Mouse (Mus musculus) brain, embryonic 14.5 days (tissue): ENCODE measurements around the gene Krtap19-4.

Experiments
- CTCF ChIP-seq: fragments of 200-500 bp; IDR thresholded peaks from 2 replicates; pipeline ENCODE4 v1.5.1; 2012; ENCODE audit warnings: inconsistent platforms, mild to moderate bottlenecking, moderate library complexity, borderline replicate concordance; ENCODE audit not compliant: insufficient read depth, insufficient read length; ENCODE audit errors: extremely low read depth
- POLR2A ChIP-seq: fragments of 200-500 bp; IDR thresholded peaks from 2 replicates; pipeline ENCODE4 v1.6.1; 2012; ENCODE audit warnings: mild to moderate bottlenecking, inconsistent platforms, borderline replicate concordance; ENCODE audit not compliant: poor library complexity, insufficient read depth, insufficient read length, severe bottlenecking; ENCODE audit errors: extremely low read depth

- no peak for TF ChIP-seq POLR2A
- TF ChIP-seq CTCF = no peak
Measured at GRCm38 (mm10) chr16:88932165-88932564, 47.3 kb upstream of the Krtap19-4 start, which contains the start of gene Krtap19-9b.
